Mouse (Mus musculus) heart, embryonic 11.5 days (tissue): Measurements from ENCODE around the gene Mmp14. TPM values are rescaled to one million over a fixed set of nuclear protein-coding genes. Genes with fewer than 3 reads are reported as not detected.
A peak's percentile ranks its signal among the peaks of the same experiment; 100 is the strongest.

Experiments used
- ATAC-seq: fragments of 200-750 bp; cut with Nextera tagmentation; replicated peaks from 2 replicates; pipeline ENCODE4 v1.8.0; 2017; ENCODE audit warnings: moderate library complexity; ENCODE audit not compliant: insufficient number of reproducible peaks, low FRiP score, low TSS enrichment
- H3K27ac ChIP-seq: fragments of 300-500 bp; sonication (generic); 2 replicates; pipeline ENCODE4 v1.5.1; 2014; ENCODE audit warnings: mild to moderate bottlenecking, low read depth, low read length
- H3K27me3 ChIP-seq: fragments of 300-500 bp; sonication (generic); 2 replicates; pipeline ENCODE4 v1.6.1; 2014; ENCODE audit warnings: mild to moderate bottlenecking, low read length, mixed read lengths; ENCODE audit not compliant: control insufficient read depth, insufficient read depth
- H3K36me3 ChIP-seq: fragments of 300-500 bp; sonication (generic); 2 replicates; pipeline ENCODE4 v1.6.1; 2014; ENCODE audit warnings: mild to moderate bottlenecking, low read length, moderate library complexity, mixed read lengths; ENCODE audit not compliant: control insufficient read depth, insufficient read depth
- H3K4me1 ChIP-seq: fragments of 300-500 bp; sonication (generic); 2 replicates; pipeline ENCODE4 v1.6.1; 2014; ENCODE audit warnings: low read length; ENCODE audit not compliant: control insufficient read depth, insufficient read depth
- H3K4me2 ChIP-seq: fragments of 300-500 bp; sonication (generic); 2 replicates; pipeline ENCODE4 v1.6.1; 2014; ENCODE audit warnings: mild to moderate bottlenecking, moderate library complexity
- H3K4me3 ChIP-seq: fragments of 300-500 bp; sonication (generic); 2 replicates; pipeline ENCODE4 v1.5.1; 2014; ENCODE audit warnings: low read depth, low read length
- H3K9ac ChIP-seq: fragments of 300-500 bp; sonication (generic); 2 replicates; pipeline ENCODE4 v1.6.1; 2014; ENCODE audit warnings: mild to moderate bottlenecking, low read depth, low read length, moderate library complexity
- H3K9me3 ChIP-seq: fragments of 300-500 bp; sonication (generic); replicated peaks from 2 replicates; pipeline ENCODE4 v1.6.1; 2016; ENCODE audit warnings: low read length; ENCODE audit not compliant: control insufficient read depth
- WGBS: fragments of 180-500 bp; shearing (Covaris S2); extraction: QIAGEN DNeasy Blood & Tissue Kit; methylation state at CpG from one replicate; pipeline ENCODE4 v1.1.7; 2014; ENCODE audit not compliant: insufficient replicate concordance; 5-methylcytosine and 5-hydroxymethylcytosine counted together
- polyA plus RNA-seq: library from polyadenylated mRNA; unstranded; fragments of >200 nt; fragmentation: Nextera tagmentation; extraction: Ambion mirVana; gene quantifications from 2 replicates; pipeline ENCODE4 v1.2.1, GENCODE M21; 2014

The Mmp14 gene
- polyA plus RNA-seq, 1 experiment from 2014 or later = 84.3 TPM

GRCm38 (mm10) chr14:54445476-54445875 lies 14.1 kb downstream of the Mmp14 start:
- H3K9me3 ChIP-seq = no peaks in the 10 kb centered on the region
- ATAC-seq = no peak
- H3K9ac ChIP-seq = 0 out of 2 replicates have a peak overlapping the region, but pooled peaks have one; percentile 34
- H3K4me1 ChIP-seq = peaks cover 10% of the 10 kb centered on the region; the same call in 1 of the 2 replicates
- H3K27me3 ChIP-seq = no peaks in the 10 kb centered on the region
- H3K36me3 ChIP-seq = no peaks in the 10 kb centered on the region; the same call in 1 of the 2 replicates
- no peak overlapping the region for H3K27ac ChIP-seq
- no peak overlapping the region for H3K4me2 ChIP-seq
- H3K4me3 ChIP-seq = no peak overlapping the region
- WGBS = 28% methylated on average over 3 of the region's 3 CpGs

GRCm38 (mm10) chr14:54453566-54453965 lies 22.2 kb downstream of the Mmp14 start:
- WGBS = 87% methylated on average over 9 of the region's 9 CpGs
- H3K9me3 ChIP-seq = no peaks in the 10 kb centered on the region
- no peak overlapping the region for H3K9ac ChIP-seq

GRCm38 (mm10) chr14:54454669-54455528 lies 23.5 kb downstream of the Mmp14 start:
- WGBS = 73% methylated on average over 11 of the region's 11 CpGs
- Histone ChIP-seq H3K4me1 (no peaks in the 10 kb centered on the region), H3K4me2 (no peak overlapping the region), H3K27me3 (no peaks in the 10 kb centered on the region), H3K27ac (no peak overlapping the region), H3K9ac (no peak overlapping the region), H3K4me3 (no peak overlapping the region), H3K9me3 (no peaks in the 10 kb centered on the region), H3K36me3 (no peaks in the 10 kb centered on the region)
- no peak for ATAC-seq

More at GRCm38 (mm10) chr14:54453566-54453965, 22.2 kb downstream of the Mmp14 start:
- Histone ChIP-seq H3K4me1 (no peaks in the 10 kb centered on the region), H3K4me3 (no peak overlapping the region), H3K27ac (no peak overlapping the region), H3K27me3 (no peaks in the 10 kb centered on the region), H3K4me2 (no peak overlapping the region), H3K36me3 (no peaks in the 10 kb centered on the region)
- ATAC-seq = no peak

- Histone ChIP-seq H3K9ac (no peak overlapping the region), H3K27ac (no peak overlapping the region), H3K36me3 (no peaks in the 10 kb centered on the region), H3K4me1 (no peaks in the 10 kb centered on the region), H3K9me3 (no peaks in the 10 kb centered on the region), H3K4me2 (no peak overlapping the region), H3K27me3 (no peaks in the 10 kb centered on the region), H3K4me3 (no peak overlapping the region)
- ATAC-seq = no peak
- WGBS = 74% methylated on average over 14 of the region's 14 CpGs
Observed at GRCm38 (mm10) chr14:54457907-54458569, 26.6 kb downstream of the Mmp14 start.

GRCm38 (mm10) chr14:54462146-54462545 lies 30.7 kb downstream of the Mmp14 start:
- WGBS = 77% methylated on average over 4 of the region's 4 CpGs

GRCm38 (mm10) chr14:54463108-54463958 lies 31.9 kb downstream of the Mmp14 start:
- H3K36me3 ChIP-seq = peaks cover 9% of the 10 kb centered on the region; the same call in 1 of the 2 replicates
- no peaks in the 10 kb centered on the region for H3K27me3 ChIP-seq
- ATAC-seq = peak; percentile 3; the same call in 1 of the 2 replicates
- H3K4me3 ChIP-seq = peak overlapping the region; percentile 63
- WGBS = 16% methylated on average over 12 of the region's 12 CpGs
- H3K4me1 ChIP-seq = peaks cover 9% of the 10 kb centered on the region
- H3K9ac ChIP-seq = peak overlapping the region; percentile 83; the same call in 1 of the 2 replicates
- no peaks in the 10 kb centered on the region for H3K9me3 ChIP-seq
- peak overlapping the region; percentile 81 for H3K27ac ChIP-seq
- H3K4me2 ChIP-seq = peak overlapping the region; percentile 85

More at GRCm38 (mm10) chr14:54462146-54462545, 30.7 kb downstream of the Mmp14 start:
- no peak for ATAC-seq
- H3K9me3 ChIP-seq = no peaks in the 10 kb centered on the region
- H3K27ac ChIP-seq = no peak overlapping the region
- no peaks in the 10 kb centered on the region for H3K27me3 ChIP-seq
- no peak overlapping the region for H3K9ac ChIP-seq
- no peak overlapping the region for H3K4me3 ChIP-seq
- no peak overlapping the region for H3K4me2 ChIP-seq
- no peaks in the 10 kb centered on the region for H3K36me3 ChIP-seq
- peaks cover 9% of the 10 kb centered on the region for H3K4me1 ChIP-seq

GRCm38 (mm10) chr14:54463959-54464292 lies 32.5 kb downstream of the Mmp14 start, which contains the start of gene Lrp10:
Gene Lrp10, plus strand, starts transcription at chr14:54464137.
- WGBS = under 1% methylated on average over 35 of the region's 35 CpGs
- Histone ChIP-seq H3K9ac (peak within 1 kb of the TSS; percentile 83), H3K4me3 (peak within 1 kb of the TSS; percentile 63), H3K27me3 (no peaks in the 10 kb centered on the region), H3K9me3 (no peaks in the 10 kb centered on the region), H3K36me3 (peaks cover 10% of the 10 kb centered on the region; the same call in 1 of the 2 replicates), H3K4me2 (peak within 1 kb of the TSS; percentile 85), H3K27ac (peak within 1 kb of the TSS; percentile 81), H3K4me1 (peaks cover 9% of the 10 kb centered on the region)
- ATAC-seq = peak; percentile 86
